Mouse (Mus musculus) forebrain, embryonic 14.5 days (tissue): Measurements from ENCODE around the gene Plxdc1. TPM values are rescaled to one million over a fixed set of nuclear protein-coding genes. Genes with fewer than 3 reads are reported as not detected.
A peak's percentile ranks its signal among the peaks of the same experiment; 100 is the strongest.

Source experiments
- ATAC-seq: fragments of 200-750 bp; cut with Nextera tagmentation; 2 replicates; pipeline ENCODE4 v1.8.0; 2017; ENCODE audit warnings: mild to moderate bottlenecking, moderate library complexity
- DNase-seq: peaks from one replicate; pipeline ENCODE4 v3.0.0-alpha.2; 2015; ENCODE audit warnings: low spot score
- H3K27ac ChIP-seq: fragments of 300-500 bp; sonication (generic); 2 replicates; pipeline ENCODE4 v1.5.1; 2014; ENCODE audit warnings: low read depth, mild to moderate bottlenecking, control low read depth, low read length, moderate library complexity
- H3K27me3 ChIP-seq: fragments of 300-500 bp; sonication (generic); replicated peaks from 2 replicates; pipeline ENCODE4 v1.6.1; 2014; ENCODE audit warnings: low read length, control low read depth, mixed read lengths; ENCODE audit not compliant: control insufficient read depth, insufficient read depth
- H3K36me3 ChIP-seq: fragments of 300-500 bp; sonication (generic); 2 replicates; pipeline ENCODE4 v1.6.1; 2014; ENCODE audit warnings: low read length, control low read depth; ENCODE audit not compliant: control insufficient read depth, insufficient read depth
- H3K4me1 ChIP-seq: fragments of 300-500 bp; sonication (generic); 2 replicates; pipeline ENCODE4 v1.6.1; 2014; ENCODE audit warnings: antibody characterized with exemption, low read length, control low read depth; ENCODE audit not compliant: control insufficient read depth, insufficient read depth
- H3K4me2 ChIP-seq: fragments of 300-500 bp; sonication (generic); 2 replicates; pipeline ENCODE4 v1.6.1; 2014; ENCODE audit warnings: mild to moderate bottlenecking, control low read depth, low read length
- H3K4me3 ChIP-seq: fragments of 300-500 bp; sonication (generic); 2 replicates; pipeline ENCODE4 v1.5.1; 2014; ENCODE audit warnings: low read depth, low read length, control low read depth
- H3K9ac ChIP-seq: fragments of 300-500 bp; sonication (generic); 2 replicates; pipeline ENCODE4 v1.6.1; 2014; ENCODE audit warnings: mild to moderate bottlenecking, low read length, control low read depth, moderate library complexity
- H3K9me3 ChIP-seq: fragments of 300-500 bp; sonication (generic); replicated peaks from 2 replicates; pipeline ENCODE4 v1.6.1; 2016; ENCODE audit warnings: low read length, control low read depth, mixed read lengths; ENCODE audit not compliant: control insufficient read depth
- WGBS: fragments of 180-500 bp; shearing (Covaris S2); extraction: QIAGEN DNeasy Blood & Tissue Kit; methylation state at CpG from one replicate; pipeline ENCODE4 v1.1.7; 2014; 5-methylcytosine and 5-hydroxymethylcytosine counted together
- polyA plus RNA-seq: library from polyadenylated mRNA; unstranded; fragments of >200 nt; fragmentation: Nextera tagmentation; extraction: Ambion mirVana; gene quantifications from 2 replicates; pipeline ENCODE4 v1.2.1, GENCODE M21; 2014

Gene Plxdc1
- polyA plus RNA-seq, 1 experiment from 2014 or later, result 0.48 TPM

DNA sequence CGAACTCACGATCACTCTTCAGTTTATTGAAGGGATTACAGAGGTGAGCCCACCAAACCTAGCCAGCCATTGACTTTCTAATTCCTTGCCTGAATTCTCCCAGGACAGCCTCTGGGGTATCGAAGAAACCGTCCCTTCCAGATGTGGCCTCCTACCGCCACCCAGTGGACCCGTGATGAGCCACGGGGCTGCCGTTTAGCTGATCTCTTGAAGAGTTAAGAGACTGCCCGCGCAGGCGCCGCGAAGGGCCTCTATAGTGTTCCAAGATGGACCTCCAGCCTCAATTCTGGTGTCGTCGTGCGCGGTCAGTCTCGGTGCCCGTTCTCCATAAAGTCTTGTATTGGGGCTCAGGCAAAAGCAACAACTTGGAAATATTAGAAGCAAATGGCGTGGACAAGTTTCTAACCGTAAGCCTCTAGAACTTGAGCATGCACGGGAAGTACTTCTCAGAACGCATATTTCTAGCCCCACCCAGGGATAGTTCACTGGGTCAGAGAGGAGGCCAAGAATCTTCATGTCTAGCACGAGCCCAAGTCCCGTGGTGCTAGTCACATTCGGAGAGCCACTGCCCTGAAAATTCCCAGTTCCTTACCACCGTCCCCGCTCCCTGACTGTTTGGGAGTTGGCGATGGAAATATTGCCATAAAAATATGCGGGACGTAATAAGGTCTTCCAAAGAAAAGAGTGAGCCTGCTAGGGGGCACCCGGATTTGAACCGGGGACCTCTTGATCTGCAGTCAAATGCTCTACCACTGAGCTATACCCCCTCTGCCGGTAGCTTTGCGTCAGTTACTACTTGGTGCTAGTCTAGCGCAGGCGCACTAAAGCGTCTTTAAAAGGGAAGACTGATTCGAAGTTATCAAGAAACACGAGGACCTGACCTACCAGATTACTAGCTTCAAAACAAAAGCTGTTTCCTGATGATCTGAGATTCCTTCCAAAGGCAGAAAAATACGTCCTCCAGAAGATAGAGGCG lies 1.6 kb upstream of the Plxdc1 start:
- H3K4me3 ChIP-seq, result peak overlapping the region; percentile 85
- peak overlapping the region; percentile 79 for H3K9ac ChIP-seq
- H3K4me2 ChIP-seq, result peak overlapping the region; percentile 59
- no peaks in the 10 kb centered on the region for H3K9me3 ChIP-seq
- peak; percentile 94 for DNase-seq
- H3K36me3 ChIP-seq, result no peaks in the 10 kb centered on the region
- peak; percentile 87 for ATAC-seq
- H3K4me1 ChIP-seq, result peaks cover 7% of the 10 kb centered on the region
- peak overlapping the region; percentile 78 for H3K27ac ChIP-seq
- under 1% methylated on average over 42 of the region's 42 CpGs for WGBS
- peaks cover 28% of the 10 kb centered on the region for H3K27me3 ChIP-seq

DNA sequence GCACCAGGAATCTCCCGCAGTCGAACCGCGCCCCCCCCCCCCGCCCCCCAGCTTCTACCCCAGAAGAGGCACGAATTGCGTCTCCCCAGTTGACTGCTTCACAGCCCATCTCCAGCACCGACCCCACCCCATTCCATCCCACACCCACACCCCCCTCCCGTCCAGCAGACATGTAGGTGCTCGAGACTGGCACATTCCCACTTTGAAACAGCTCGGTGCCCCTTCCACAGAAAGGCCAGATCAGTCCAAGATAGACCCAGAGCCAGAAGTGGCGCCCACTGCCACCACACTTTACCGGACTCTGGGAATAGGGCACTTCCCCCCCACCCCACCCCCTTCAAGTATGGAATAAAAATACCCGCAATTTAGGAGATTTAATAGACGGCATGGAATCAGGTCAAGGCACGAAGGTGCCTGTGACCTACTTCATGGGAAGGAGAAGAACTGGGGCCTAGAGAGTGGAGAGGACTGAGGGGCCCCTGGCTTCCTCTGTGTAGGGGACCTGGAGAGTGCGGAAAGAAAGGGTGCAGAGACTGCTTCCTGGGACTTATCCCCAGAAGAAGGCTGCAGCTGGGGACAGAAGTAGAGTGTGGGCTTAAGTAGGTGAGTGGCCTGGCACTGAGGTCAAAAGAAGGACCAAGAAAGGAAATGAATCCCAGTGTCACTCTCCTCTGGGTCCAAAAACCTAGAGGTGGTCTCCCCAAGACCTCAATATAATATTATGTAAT lies 658 bp upstream of the Plxdc1 start:
- Histone ChIP-seq H3K4me2 (peak overlapping the region; percentile 81), H3K4me1 (peaks cover 7% of the 10 kb centered on the region)

DNA sequence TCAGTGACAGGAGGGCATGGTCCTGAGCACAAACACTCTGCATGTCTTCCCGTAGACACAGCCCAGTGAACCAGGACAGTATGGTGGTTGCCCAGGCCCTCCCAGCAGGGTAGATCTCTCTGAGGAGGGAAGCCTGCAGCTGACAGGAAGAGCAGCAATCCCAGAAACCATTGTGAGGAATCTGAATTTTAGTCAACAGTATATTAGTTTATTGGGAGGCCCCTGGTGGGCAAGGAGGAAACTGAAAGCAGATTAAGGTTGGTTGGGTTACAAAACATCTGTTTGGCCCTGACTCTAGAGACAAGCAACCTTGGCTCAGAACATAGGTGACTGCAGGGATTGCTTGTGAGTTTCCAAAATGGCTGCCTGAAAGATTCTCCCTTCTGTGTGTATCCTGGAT lies 2.3 kb downstream of the Plxdc1 start:
- H3K27ac ChIP-seq, result no peak overlapping the region
- DNase-seq (no peak), ATAC-seq (no peak)
- H3K9ac ChIP-seq, result no peak overlapping the region
- no peaks in the 10 kb centered on the region; the same call in 1 of the 2 replicates for H3K4me1 ChIP-seq
- H3K36me3 ChIP-seq, result no peaks in the 10 kb centered on the region
- no peak overlapping the region for H3K4me3 ChIP-seq
- H3K27me3 ChIP-seq, result peaks cover 28% of the 10 kb centered on the region
- H3K4me2 ChIP-seq, result no peak overlapping the region
- no peaks in the 10 kb centered on the region for H3K9me3 ChIP-seq
- 61% methylated on average over 1 of the region's 1 CpGs for WGBS

More for the DNA sequence above, 658 bp upstream of the Plxdc1 start:
- Histone ChIP-seq H3K36me3 (no peaks in the 10 kb centered on the region), H3K27me3 (peaks cover 28% of the 10 kb centered on the region), H3K4me3 (peak overlapping the region; percentile 85), H3K27ac (no peak overlapping the region), H3K9ac (peak overlapping the region; percentile 56; the same call in 1 of the 2 replicates), H3K9me3 (no peaks in the 10 kb centered on the region)
- WGBS, result 28% methylated on average over 13 of the region's 17 CpGs
- ATAC-seq (no peak), DNase-seq (no peak)

DNA sequence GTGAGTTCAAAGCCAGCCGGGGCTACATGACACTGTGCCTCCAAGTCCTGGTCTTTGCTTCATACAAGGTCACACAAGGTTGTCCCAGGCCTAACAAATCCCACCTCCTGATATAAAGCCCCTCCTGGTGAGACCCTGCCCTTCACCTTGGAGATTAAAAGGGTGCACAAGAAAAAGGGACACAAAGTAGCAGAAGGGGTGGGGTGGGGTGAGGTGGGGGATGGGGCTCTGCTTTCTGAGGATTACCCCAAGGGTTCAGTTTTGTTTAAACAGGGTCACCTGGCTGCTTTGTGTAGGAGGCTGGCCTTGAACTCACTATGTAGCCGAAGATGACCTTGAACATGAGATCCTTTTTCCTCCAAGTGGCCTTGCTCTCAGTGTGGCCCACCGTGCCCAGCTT lies 2.7 kb downstream of the Plxdc1 start:
- no peak overlapping the region for H3K9ac ChIP-seq
- ATAC-seq (no peak), DNase-seq (no peak)
- no peaks in the 10 kb centered on the region for H3K9me3 ChIP-seq
- no peak overlapping the region for H3K27ac ChIP-seq
- H3K36me3 ChIP-seq, result no peaks in the 10 kb centered on the region
- peaks cover 28% of the 10 kb centered on the region for H3K27me3 ChIP-seq
- H3K4me3 ChIP-seq, result no peak overlapping the region
- no peaks in the 10 kb centered on the region; the same call in 1 of the 2 replicates for H3K4me1 ChIP-seq
- WGBS, result 83% methylated on average over 3 of the region's 3 CpGs
- no peak overlapping the region for H3K4me2 ChIP-seq

DNA sequence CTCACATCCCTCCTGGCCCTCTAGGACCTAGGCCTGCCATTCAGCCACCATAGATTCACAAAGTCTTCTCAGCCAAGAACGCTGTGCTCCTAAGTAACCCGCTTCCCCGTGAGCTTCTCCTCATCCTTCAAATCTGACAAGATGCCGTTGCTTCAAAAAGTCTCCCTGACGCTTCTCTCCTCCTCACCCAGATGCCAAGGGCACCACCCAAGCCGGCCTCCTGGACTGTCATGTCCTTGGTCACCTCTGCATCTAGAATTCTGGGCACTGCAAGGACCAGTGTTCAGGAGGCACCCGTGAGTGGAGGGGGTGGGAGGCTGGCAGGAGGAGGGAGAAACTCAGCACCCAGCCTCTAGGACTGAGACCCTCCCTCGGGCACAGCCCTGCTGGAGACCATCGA lies 3.5 kb downstream of the Plxdc1 start:
- no peak overlapping the region for H3K9ac ChIP-seq
- DNase-seq (no peak), ATAC-seq (no peak)
- H3K36me3 ChIP-seq, result no peaks in the 10 kb centered on the region
- no peak overlapping the region for H3K27ac ChIP-seq
- no peak overlapping the region for H3K4me3 ChIP-seq
- no peaks in the 10 kb centered on the region; the same call in 1 of the 2 replicates for H3K4me1 ChIP-seq
- H3K27me3 ChIP-seq, result peaks cover 28% of the 10 kb centered on the region
- H3K4me2 ChIP-seq, result no peak overlapping the region
- WGBS, result 90% methylated on average over 9 of the region's 9 CpGs
- H3K9me3 ChIP-seq, result no peaks in the 10 kb centered on the region

DNA sequence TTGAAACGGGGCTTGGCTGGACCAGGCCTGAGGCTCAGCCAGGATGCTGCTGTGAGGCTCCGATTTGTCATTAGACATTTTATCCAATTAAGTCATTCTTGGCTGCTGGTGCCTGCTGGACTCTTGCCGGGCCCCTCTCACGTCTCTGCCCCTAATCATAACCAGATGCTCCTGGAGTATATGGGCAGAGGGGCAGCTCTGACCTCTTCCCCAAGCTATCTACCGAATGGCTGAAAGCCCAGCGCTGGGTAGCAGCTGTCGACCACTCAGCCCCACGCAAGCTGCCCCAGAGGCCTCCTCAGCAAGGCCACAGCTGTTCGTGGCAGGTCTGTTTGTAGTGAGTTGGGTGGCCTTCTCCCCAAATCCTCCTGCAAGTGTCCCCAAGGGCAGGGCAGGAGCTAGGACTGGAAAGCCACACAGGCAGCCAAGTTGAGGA lies 5.7 kb downstream of the Plxdc1 start:
- H3K9ac ChIP-seq, result no peak overlapping the region
- H3K4me1 ChIP-seq, result no peaks in the 10 kb centered on the region
- no peak overlapping the region for H3K4me2 ChIP-seq
- DNase-seq (no peak), ATAC-seq (no peak)
- peaks cover 14% of the 10 kb centered on the region for H3K27me3 ChIP-seq
- no peaks in the 10 kb centered on the region for H3K36me3 ChIP-seq
- no peak overlapping the region for H3K4me3 ChIP-seq
- H3K27ac ChIP-seq, result no peak overlapping the region
- WGBS, result 76% methylated on average over 9 of the region's 9 CpGs
- no peaks in the 10 kb centered on the region for H3K9me3 ChIP-seq

DNA sequence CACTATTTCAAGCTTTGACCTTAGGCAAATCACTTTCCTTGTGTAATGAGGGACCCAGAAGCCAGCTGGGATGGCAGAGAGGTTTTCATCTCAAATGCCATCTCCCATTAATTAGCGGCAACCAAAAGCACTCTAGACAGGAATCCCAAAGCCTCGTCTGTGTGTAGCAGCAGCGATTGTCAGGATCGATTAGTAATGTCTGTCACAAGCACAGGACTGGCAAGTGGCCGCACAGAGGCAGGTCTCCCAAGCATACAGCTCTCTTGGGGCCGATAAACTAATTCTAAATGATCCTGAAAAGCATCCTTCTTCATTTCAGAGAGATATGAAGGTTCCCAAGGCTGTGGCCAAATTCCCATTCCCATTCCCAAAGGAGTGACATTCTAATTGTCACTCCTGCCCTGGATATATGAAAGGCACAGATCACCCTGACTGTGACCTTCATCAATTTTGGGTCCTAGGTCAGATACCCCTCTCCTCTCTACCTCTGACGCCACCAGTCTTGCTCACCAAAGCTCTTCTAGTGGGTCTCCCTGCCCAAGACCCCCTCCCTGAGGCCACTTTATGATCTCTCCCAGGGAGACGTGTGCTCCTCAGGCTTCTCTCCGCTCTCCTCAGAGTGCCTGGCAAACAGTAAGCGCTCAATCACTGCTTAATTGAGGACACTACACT lies 6.3 kb downstream of the Plxdc1 start:
- Histone ChIP-seq H3K27me3 (peaks cover 8% of the 10 kb centered on the region), H3K9me3 (no peaks in the 10 kb centered on the region), H3K4me3 (no peak overlapping the region), H3K36me3 (no peaks in the 10 kb centered on the region), H3K9ac (no peak overlapping the region), H3K4me2 (no peak overlapping the region), H3K4me1 (no peaks in the 10 kb centered on the region), H3K27ac (no peak overlapping the region)
- 73% methylated on average over 10 of the region's 10 CpGs for WGBS
- DNase-seq (no peak), ATAC-seq (no peak)

DNA sequence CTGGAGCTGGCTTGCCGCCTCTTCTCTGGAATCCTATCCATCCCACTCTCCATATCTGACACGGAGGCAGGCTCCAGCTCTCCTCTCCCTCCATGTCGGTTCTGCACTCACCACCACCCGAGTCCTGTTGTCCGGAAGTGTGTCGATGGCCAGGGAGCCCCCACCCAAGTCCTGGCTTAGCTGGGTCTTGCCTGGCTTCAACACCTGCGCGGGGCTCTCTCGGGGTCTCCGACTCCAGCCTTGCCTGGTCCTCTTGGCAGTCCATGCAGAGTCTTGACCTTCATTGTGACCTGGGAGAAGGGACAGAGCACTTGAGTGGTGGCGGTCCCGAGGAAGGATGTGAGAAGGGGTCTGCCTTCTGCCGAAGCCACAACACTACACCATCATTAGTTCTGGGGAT lies 7.9 kb downstream of the Plxdc1 start:
- no peak for ATAC-seq
- Histone ChIP-seq H3K36me3 (no peaks in the 10 kb centered on the region), H3K4me2 (no peak overlapping the region), H3K27me3 (no peaks in the 10 kb centered on the region), H3K27ac (no peak overlapping the region), H3K4me1 (no peaks in the 10 kb centered on the region), H3K4me3 (no peak overlapping the region), H3K9me3 (no peaks in the 10 kb centered on the region), H3K9ac (no peak overlapping the region)
- no peak for DNase-seq
- 88% methylated on average over 13 of the region's 13 CpGs for WGBS
